Mouse (Mus musculus) liver, embryonic 12.5 days (tissue): ENCODE data around the gene Trpm3. TPM values are rescaled to one million over a fixed set of nuclear protein-coding genes. Genes with fewer than 3 reads are reported as not detected.

Experiments
- ATAC-seq: fragments of 200-750 bp; cut with Nextera tagmentation; 2 replicates; pipeline ENCODE4 v1.8.0; 2017; ENCODE audit warnings: moderate number of reproducible peaks, mild to moderate bottlenecking, moderate library complexity
- H3K27ac ChIP-seq: fragments of 300-500 bp; sonication (generic); 2 replicates; pipeline ENCODE4 v1.5.1; 2016; ENCODE audit warnings: mild to moderate bottlenecking
- H3K27me3 ChIP-seq: fragments of 300-500 bp; sonication (generic); replicated peaks from 2 replicates; pipeline ENCODE4 v1.6.1; 2016; ENCODE audit warnings: mild to moderate bottlenecking, moderate library complexity
- H3K36me3 ChIP-seq: fragments of 300-500 bp; sonication (generic); 2 replicates; pipeline ENCODE4 v1.6.1; 2016; ENCODE audit warnings: mild to moderate bottlenecking, moderate library complexity
- H3K4me1 ChIP-seq: fragments of 300-500 bp; sonication (generic); 2 replicates; pipeline ENCODE4 v1.6.1; 2016
- H3K4me2 ChIP-seq: fragments of 300-500 bp; sonication (generic); 2 replicates; pipeline ENCODE4 v1.6.1; 2016; ENCODE audit warnings: mild to moderate bottlenecking, moderate library complexity
- H3K4me3 ChIP-seq: fragments of 300-500 bp; sonication (generic); 2 replicates; pipeline ENCODE4 v1.5.1; 2016; ENCODE audit warnings: mild to moderate bottlenecking, moderate library complexity
- H3K9ac ChIP-seq: fragments of 300-500 bp; sonication (generic); 2 replicates; pipeline ENCODE4 v1.6.1; 2016; ENCODE audit warnings: mild to moderate bottlenecking, moderate library complexity
- H3K9me3 ChIP-seq: fragments of 300-500 bp; sonication (generic); replicated peaks from 2 replicates; pipeline ENCODE4 v1.6.1; 2016; ENCODE audit warnings: mild to moderate bottlenecking, moderate library complexity
- WGBS: fragments of 180-500 bp; shearing (Covaris S2); methylation state at CpG from one replicate; pipeline ENCODE4 v1.1.7; 2016; ENCODE audit not compliant: insufficient replicate concordance; 5-methylcytosine and 5-hydroxymethylcytosine counted together
- polyA plus RNA-seq: library from polyadenylated mRNA; unstranded; fragments of >200 nt; fragmentation: Nextera tagmentation; extraction: Ambion mirVana; gene quantifications from 2 replicates; pipeline ENCODE4 v1.2.1, GENCODE M21; 2016

Gene Trpm3
- polyA plus RNA-seq, 1 experiment from 2014 or later: not detected

DNA sequence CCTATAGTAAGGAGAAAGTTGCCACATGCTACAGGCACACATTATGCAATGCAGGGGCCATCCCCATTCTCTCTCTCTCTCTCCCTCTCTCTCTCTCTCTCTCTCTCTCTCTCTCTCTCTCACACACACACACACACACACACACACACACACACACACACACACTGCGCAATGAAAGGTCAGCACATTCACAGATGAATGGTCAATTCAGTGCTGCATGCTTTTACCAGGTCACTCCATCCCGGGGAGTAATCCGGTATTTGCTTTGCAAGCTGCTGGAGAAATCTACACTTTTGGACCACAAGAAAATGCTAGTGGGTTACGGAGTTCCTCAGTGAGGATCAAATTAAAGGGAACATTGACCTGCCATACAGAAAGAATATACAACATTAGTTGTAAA is 537.4 kb downstream of the Trpm3 start:
- no peak overlapping the region for H3K4me2 ChIP-seq
- H3K4me3 ChIP-seq: no peak overlapping the region
- ATAC-seq: no peak
- H3K9me3 ChIP-seq: no peaks in the 10 kb centered on the region
- 73% methylated on average over 4 of the region's 4 CpGs for WGBS
- no peaks in the 10 kb centered on the region for H3K4me1 ChIP-seq
- H3K27ac ChIP-seq: no peak overlapping the region
- no peaks in the 10 kb centered on the region for H3K27me3 ChIP-seq
- H3K36me3 ChIP-seq: no peaks in the 10 kb centered on the region
- H3K9ac ChIP-seq: no peak overlapping the region

- no peak overlapping the region for H3K4me3 ChIP-seq
- H3K9me3 ChIP-seq: no peaks in the 10 kb centered on the region
- no peak overlapping the region for H3K4me2 ChIP-seq
- no peak for ATAC-seq
- H3K27me3 ChIP-seq: no peaks in the 10 kb centered on the region
- H3K4me1 ChIP-seq: no peaks in the 10 kb centered on the region
- no peak overlapping the region for H3K27ac ChIP-seq
- WGBS: 79% methylated on average over 6 of the region's 6 CpGs
- no peaks in the 10 kb centered on the region for H3K36me3 ChIP-seq
- no peak overlapping the region for H3K9ac ChIP-seq
Measured at GRCm38 (mm10) chr19:22682238-22682637, 543.4 kb downstream of the Trpm3 start.

DNA sequence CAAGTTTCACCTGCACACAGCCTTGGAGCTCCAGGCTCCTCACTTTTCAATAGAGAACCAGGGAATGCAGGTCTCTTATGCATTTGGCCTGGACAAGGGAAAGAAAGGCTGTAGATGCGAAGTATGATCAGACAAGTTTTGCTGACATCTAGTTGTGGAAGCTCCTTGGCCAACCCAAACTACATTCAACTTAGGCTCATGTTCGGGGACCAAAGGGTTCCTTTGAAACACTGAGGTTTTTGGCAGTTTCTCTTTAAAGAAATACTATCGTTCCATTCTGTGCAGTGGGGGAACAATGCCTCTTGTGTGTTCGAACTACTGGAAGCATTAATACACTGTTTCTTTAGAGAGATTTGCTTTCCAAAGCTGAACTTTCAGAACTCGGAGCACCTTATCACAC is 553.1 kb downstream of the Trpm3 start:
- Histone ChIP-seq H3K4me1 (no peaks in the 10 kb centered on the region), H3K4me2 (no peak overlapping the region), H3K36me3 (no peaks in the 10 kb centered on the region), H3K27me3 (no peaks in the 10 kb centered on the region), H3K27ac (no peak overlapping the region), H3K9me3 (no peaks in the 10 kb centered on the region), H3K4me3 (no peak overlapping the region), H3K9ac (no peak overlapping the region)
- WGBS: 68% methylated on average over 5 of the region's 5 CpGs
- ATAC-seq: no peak

- H3K27ac ChIP-seq: no peak overlapping the region
- no peak overlapping the region for H3K9ac ChIP-seq
- no peak overlapping the region for H3K4me3 ChIP-seq
- no peak for ATAC-seq
- H3K27me3 ChIP-seq: no peaks in the 10 kb centered on the region
- WGBS: 74% methylated on average over 4 of the region's 4 CpGs
- H3K36me3 ChIP-seq: no peaks in the 10 kb centered on the region
- no peak overlapping the region for H3K4me2 ChIP-seq
- no peaks in the 10 kb centered on the region for H3K9me3 ChIP-seq
- no peaks in the 10 kb centered on the region for H3K4me1 ChIP-seq
Measured at GRCm38 (mm10) chr19:22692553-22692952, 553.7 kb downstream of the Trpm3 start.

DNA sequence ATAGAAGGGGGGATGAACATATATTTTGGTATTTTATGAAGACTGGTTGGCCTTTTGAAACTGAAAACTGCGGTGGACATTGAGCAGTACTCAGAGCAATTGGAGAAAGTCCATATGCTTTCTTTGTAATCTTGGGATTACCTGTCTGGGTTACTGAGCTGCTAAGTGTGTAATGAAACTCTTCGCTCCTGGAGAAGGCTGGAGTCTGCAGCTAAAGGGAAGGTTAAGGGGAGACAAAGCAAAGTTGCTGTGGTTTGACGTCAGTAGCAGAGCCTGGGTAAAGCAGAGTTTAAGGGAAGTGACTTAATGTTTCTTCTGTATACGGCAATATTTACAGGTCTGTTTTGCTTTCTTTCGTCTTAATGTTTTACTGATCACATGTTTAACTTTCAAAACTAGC is 554.1 kb downstream of the Trpm3 start:
- H3K36me3 ChIP-seq: no peaks in the 10 kb centered on the region
- no peak overlapping the region for H3K27ac ChIP-seq
- no peaks in the 10 kb centered on the region for H3K4me1 ChIP-seq
- no peaks in the 10 kb centered on the region for H3K27me3 ChIP-seq
- H3K9ac ChIP-seq: no peak overlapping the region
- no peak overlapping the region for H3K4me3 ChIP-seq
- 62% methylated on average over 5 of the region's 5 CpGs for WGBS
- no peak overlapping the region for H3K4me2 ChIP-seq
- H3K9me3 ChIP-seq: no peaks in the 10 kb centered on the region
- no peak for ATAC-seq

DNA sequence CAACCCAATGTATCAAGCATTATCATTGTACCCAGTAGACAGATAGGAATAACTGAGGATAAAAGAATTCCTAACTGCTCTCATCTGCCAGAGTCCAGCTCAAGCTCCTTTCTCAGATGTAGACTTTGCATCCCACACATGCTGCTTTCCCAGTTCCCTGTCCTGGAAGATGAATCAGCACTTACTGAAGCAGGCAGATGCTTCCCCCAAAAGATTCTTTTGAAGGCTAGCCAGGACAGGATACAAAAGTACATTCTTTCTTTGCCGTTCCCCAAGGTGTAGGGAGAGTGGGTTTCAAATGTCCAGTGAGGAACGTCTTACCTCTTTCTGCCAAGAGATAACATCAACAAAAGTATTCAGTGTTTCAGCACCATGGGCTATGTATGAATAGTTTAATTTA is 556.6 kb downstream of the Trpm3 start:
- no peak overlapping the region for H3K4me3 ChIP-seq
- ATAC-seq: no peak
- no peaks in the 10 kb centered on the region for H3K36me3 ChIP-seq
- no peaks in the 10 kb centered on the region for H3K4me1 ChIP-seq
- no peaks in the 10 kb centered on the region for H3K9me3 ChIP-seq
- H3K9ac ChIP-seq: no peak overlapping the region
- H3K27me3 ChIP-seq: no peaks in the 10 kb centered on the region
- no peak overlapping the region for H3K4me2 ChIP-seq
- no peak overlapping the region for H3K27ac ChIP-seq
- WGBS: 54% methylated on average over 2 of the region's 2 CpGs

DNA sequence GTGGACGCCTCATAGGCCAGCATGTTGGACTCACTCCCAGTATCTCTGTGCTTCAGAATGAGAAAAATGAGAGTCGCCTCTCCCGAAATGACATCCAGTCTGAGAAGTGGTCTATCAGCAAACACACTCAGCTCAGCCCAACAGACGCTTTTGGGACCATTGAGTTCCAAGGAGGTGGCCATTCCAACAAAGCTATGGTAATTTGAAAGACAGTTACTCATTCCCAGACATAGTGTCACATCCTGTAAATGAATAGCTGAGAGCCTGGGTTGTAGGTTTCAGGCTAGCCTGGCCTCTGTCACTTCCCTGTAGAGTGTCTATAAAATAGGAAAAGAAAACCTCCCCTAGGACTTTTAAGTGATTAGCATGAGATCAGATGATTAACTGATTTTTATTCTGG is 559.9 kb downstream of the Trpm3 start:
- Histone ChIP-seq H3K36me3 (no peaks in the 10 kb centered on the region), H3K4me1 (no peaks in the 10 kb centered on the region), H3K27ac (no peak overlapping the region), H3K4me2 (no peak overlapping the region), H3K27me3 (no peaks in the 10 kb centered on the region), H3K9me3 (no peaks in the 10 kb centered on the region), H3K4me3 (no peak overlapping the region), H3K9ac (no peak overlapping the region)
- ATAC-seq: no peak
- 59% methylated on average over 4 of the region's 4 CpGs for WGBS

- Histone ChIP-seq H3K36me3 (no peaks in the 10 kb centered on the region), H3K4me3 (no peak overlapping the region), H3K27me3 (no peaks in the 10 kb centered on the region), H3K4me2 (no peak overlapping the region), H3K9ac (no peak overlapping the region), H3K9me3 (no peaks in the 10 kb centered on the region), H3K4me1 (no peaks in the 10 kb centered on the region), H3K27ac (no peak overlapping the region)
- no peak for ATAC-seq
- WGBS: 63% methylated on average over 5 of the region's 5 CpGs
Measured at GRCm38 (mm10) chr19:22700871-22701651, 562.2 kb downstream of the Trpm3 start.

GRCm38 (mm10) chr19:22703876-22704275 is 565.0 kb downstream of the Trpm3 start:
- Histone ChIP-seq H3K4me1 (no peaks in the 10 kb centered on the region), H3K36me3 (no peaks in the 10 kb centered on the region), H3K27ac (no peak overlapping the region), H3K27me3 (no peaks in the 10 kb centered on the region), H3K9me3 (no peaks in the 10 kb centered on the region), H3K9ac (no peak overlapping the region), H3K4me3 (no peak overlapping the region), H3K4me2 (no peak overlapping the region)
- no peak for ATAC-seq
- WGBS: 75% methylated on average over 6 of the region's 6 CpGs

DNA sequence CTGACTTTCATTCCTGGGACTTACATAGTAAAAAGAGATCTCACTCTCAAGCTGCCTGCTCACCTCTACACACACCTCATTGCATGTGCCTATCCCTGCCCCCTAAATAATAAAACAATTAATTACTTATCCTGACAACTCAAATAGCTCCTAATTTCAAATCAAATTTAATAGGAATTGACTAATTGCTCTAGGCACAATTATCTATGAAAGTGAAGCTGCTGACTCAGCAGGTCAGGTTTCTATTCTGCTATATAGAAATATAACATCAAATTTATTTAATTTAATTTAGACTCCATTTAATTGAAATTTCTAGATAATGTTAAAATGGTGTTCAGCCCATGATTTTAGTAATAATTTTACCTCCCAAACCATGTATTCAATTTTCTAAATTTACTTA is 566.6 kb downstream of the Trpm3 start:
- Histone ChIP-seq H3K4me1 (no peaks in the 10 kb centered on the region), H3K9me3 (no peaks in the 10 kb centered on the region), H3K27me3 (no peaks in the 10 kb centered on the region), H3K36me3 (no peaks in the 10 kb centered on the region), H3K4me2 (no peak overlapping the region), H3K4me3 (no peak overlapping the region), H3K9ac (no peak overlapping the region), H3K27ac (no peak overlapping the region)
- ATAC-seq: no peak

DNA sequence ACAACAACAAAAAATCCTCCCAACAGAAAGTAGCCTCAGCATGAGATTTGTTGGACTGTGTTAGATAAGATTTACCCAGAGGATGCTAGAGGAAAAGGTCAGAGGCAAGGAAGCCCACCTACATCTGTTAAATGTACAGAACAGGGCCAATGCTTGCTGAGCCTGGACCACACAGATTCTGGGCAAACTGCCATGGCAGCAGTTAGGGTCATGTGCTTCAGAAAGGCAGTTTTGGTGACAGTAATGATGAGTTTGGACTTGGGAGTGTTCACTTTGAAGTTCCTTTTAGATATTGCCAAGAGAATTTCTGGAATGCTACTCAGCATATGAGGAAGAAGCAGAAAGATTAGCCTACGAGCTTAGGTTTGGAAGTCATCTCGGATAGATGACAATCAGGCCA is 580.2 kb downstream of the Trpm3 start:
- ATAC-seq: no peak
- WGBS: 51% methylated on average over 2 of the region's 2 CpGs

DNA sequence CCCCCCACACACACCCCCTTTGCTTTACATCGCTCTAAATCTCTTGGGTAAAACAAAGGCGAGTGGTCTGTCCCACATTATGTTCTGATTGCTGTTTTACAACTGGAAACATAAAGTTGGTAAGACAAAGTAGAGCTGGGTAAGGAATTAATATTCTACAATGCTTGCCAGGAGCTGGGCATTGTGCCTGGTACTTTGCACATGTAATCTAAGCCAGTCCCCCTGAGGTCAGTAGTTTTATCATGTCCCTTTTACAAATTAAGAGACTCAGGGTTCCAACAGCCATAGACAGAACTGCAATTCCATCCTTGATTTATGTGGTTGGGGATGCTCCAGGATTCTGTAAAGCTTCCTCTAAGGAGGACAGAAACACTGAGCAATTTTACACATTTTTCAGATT is 591.0 kb downstream of the Trpm3 start:
- WGBS: 65% methylated on average over 2 of the region's 2 CpGs

More for the DNA sequence above, 580.2 kb downstream of the Trpm3 start:
- Histone ChIP-seq H3K27ac (no peak overlapping the region), H3K9me3 (no peaks in the 10 kb centered on the region), H3K36me3 (no peaks in the 10 kb centered on the region), H3K4me1 (no peaks in the 10 kb centered on the region), H3K4me2 (no peak overlapping the region), H3K4me3 (no peak overlapping the region), H3K27me3 (no peaks in the 10 kb centered on the region), H3K9ac (no peak overlapping the region)

GRCm38 (mm10) chr19:22730971-22731370 is 592.1 kb downstream of the Trpm3 start:
- ATAC-seq: no peak
- H3K9ac ChIP-seq: no peak overlapping the region
- H3K9me3 ChIP-seq: no peaks in the 10 kb centered on the region
- no peak overlapping the region for H3K27ac ChIP-seq
- H3K36me3 ChIP-seq: no peaks in the 10 kb centered on the region
- no peak overlapping the region for H3K4me2 ChIP-seq
- H3K27me3 ChIP-seq: no peaks in the 10 kb centered on the region
- no peak overlapping the region for H3K4me3 ChIP-seq
- H3K4me1 ChIP-seq: no peaks in the 10 kb centered on the region

More for the DNA sequence above, 591.0 kb downstream of the Trpm3 start:
- no peaks in the 10 kb centered on the region for H3K27me3 ChIP-seq
- H3K4me1 ChIP-seq: no peaks in the 10 kb centered on the region
- H3K9ac ChIP-seq: no peak overlapping the region
- H3K4me3 ChIP-seq: no peak overlapping the region
- no peak overlapping the region for H3K27ac ChIP-seq
- H3K9me3 ChIP-seq: no peaks in the 10 kb centered on the region
- H3K4me2 ChIP-seq: no peak overlapping the region
- ATAC-seq: no peak
- H3K36me3 ChIP-seq: no peaks in the 10 kb centered on the region
